Mouse (Mus musculus) thymus, adult 2 months (tissue): ENCODE measurements at regions not wholly inside any gene's neighbourhood (a gene's known extent, or its start where the extent isn't known, plus 50 kb on each side); places are given as distances from the start of the nearest gene placed in this dataset.

ENCODE experiments used
- CTCF ChIP-seq: fragments of 200-500 bp; IDR thresholded peaks from 2 replicates; pipeline ENCODE4 v1.5.1; 2012; ENCODE audit warnings: mild to moderate bottlenecking, control low read depth, low read length, moderate library complexity, borderline replicate concordance; ENCODE audit not compliant: control insufficient read depth, poor library complexity, insufficient read depth; ENCODE audit errors: extremely low read depth
- POLR2A ChIP-seq: fragments of 200-500 bp; IDR thresholded peaks from 2 replicates; pipeline ENCODE4 v1.6.1; 2012; ENCODE audit warnings: mild to moderate bottlenecking, low read length, control low read depth, moderate library complexity; ENCODE audit not compliant: control insufficient read depth, poor library complexity, insufficient read depth; ENCODE audit errors: extremely low read depth

GRCm38 (mm10) chr8:35268986-35269385 lies 496.6 kb upstream of the Gm19410 start:
- TF ChIP-seq POLR2A (no peak), CTCF (no peak)
